Mouse (Mus musculus) cortical plate, adult 2 months (tissue): ENCODE results near the gene Mospd1. TPM values are rescaled to one million over a fixed set of nuclear protein-coding genes. Genes with fewer than 3 reads are reported as not detected.

Experiments used
- H3K27ac ChIP-seq: fragments of 200-500 bp; 2 replicates; pipeline ENCODE4 v1.5.1; 2012; ENCODE audit warnings: low read length, control low read depth, inconsistent platforms; ENCODE audit not compliant: insufficient read depth
- H3K4me1 ChIP-seq: fragments of 200-500 bp; 2 replicates; pipeline ENCODE4 v1.6.1; 2011; ENCODE audit warnings: low read length; ENCODE audit not compliant: control insufficient read depth, insufficient read depth
- H3K4me3 ChIP-seq: fragments of 200-500 bp; 2 replicates; pipeline ENCODE4 v1.5.1; 2011; ENCODE audit warnings: mild to moderate bottlenecking, low read length, control low read depth; ENCODE audit not compliant: insufficient read depth
- CTCF ChIP-seq: fragments of 200-500 bp; IDR thresholded peaks from 2 replicates; pipeline ENCODE4 v1.5.1; 2011; ENCODE audit warnings: mild to moderate bottlenecking, control low read depth, low read length; ENCODE audit not compliant: insufficient read depth; ENCODE audit errors: extremely low read depth
- POLR2A ChIP-seq: fragments of 200-500 bp; IDR thresholded peaks from 2 replicates; pipeline ENCODE4 v1.6.1; 2011; ENCODE audit warnings: mild to moderate bottlenecking, low read length, control low read depth; ENCODE audit not compliant: insufficient read depth; ENCODE audit errors: extremely low read depth
- polyA plus RNA-seq: library from polyadenylated mRNA; depleted of rRNA; stranded (reverse); fragments of >200 nt; gene quantifications from 2 replicates; pipeline ENCODE4 v1.2.3, GENCODE M21; 2012; rRNA removed

The Mospd1 gene
- 10.7 and 11.7 TPM in 2 replicates for polyA plus RNA-seq

DNA sequence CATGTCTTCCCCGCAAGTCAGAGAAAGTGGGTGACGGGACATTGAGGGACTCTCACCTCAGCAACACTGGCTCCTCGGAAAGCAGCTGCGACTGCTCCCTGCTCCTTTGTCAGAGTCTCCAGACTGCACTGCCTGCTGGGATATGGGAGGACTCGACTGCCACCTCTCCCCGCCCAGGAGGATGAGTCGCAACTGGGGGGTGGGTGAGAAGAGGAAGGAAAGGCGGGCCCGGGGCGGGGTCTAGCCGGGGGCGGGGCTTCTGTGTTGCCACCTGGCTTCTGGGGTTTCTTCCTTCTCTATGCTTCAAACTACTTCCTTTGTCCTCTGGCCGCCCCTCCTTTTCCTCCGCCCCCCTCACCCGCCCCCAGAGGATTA is at the start of gene Mospd1:
TSS of gene Mospd1 (minus strand) at position 137 of the 375 bp plus-strand sequence.
- peak; percentile 93 for TF ChIP-seq POLR2A
- no peak for TF ChIP-seq CTCF
- Histone ChIP-seq H3K4me3 (peak within 1 kb of the TSS; percentile 92), H3K27ac (peak within 1 kb of the TSS; percentile 80; the same call in 1 of the 2 replicates), H3K4me1 (no peaks in the 10 kb centered on the region)

DNA sequence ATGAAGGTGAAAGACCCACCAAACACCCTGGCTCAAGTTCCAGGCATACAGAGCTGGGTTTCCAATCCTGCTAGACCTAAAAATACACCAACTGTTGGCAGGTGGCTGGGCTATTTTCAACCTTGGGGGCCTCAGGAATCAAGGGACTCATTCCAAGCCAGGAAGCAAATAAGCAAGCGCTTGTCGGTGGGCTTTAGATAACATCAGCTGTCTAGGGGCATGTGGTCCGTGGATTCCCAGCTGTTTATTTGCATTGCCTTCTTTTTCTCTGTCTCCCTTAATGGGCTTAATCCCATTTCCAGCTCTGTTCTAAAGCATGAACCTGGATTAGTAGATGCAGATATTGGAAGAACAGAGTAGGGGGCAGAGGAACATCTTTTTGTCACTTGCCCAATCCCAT is 16.1 kb upstream of the Mospd1 start:
- Histone ChIP-seq H3K4me1 (no peaks in the 10 kb centered on the region), H3K4me3 (no peak overlapping the region), H3K27ac (no peak overlapping the region)
- TF ChIP-seq CTCF = no peak
- no peak for TF ChIP-seq POLR2A

DNA sequence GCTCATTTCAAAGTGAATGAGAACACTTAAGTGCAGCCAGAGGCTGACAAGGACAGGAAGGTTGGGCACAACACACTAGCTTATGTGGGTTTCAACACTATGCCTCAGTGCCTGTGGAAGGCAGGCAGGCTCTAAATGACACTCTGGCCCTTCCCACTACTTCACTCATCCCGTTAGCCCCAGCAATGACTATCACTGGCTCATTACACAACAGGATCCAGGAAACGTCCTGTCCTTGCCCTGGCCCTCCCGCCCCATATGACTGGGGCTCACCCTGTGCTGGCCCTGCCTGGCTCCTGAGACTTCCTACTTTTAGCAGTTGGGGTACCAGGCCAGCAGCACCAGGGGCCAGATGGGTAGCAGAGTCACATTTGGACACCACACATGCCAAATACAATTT is 12.8 kb upstream of the Mospd1 start:
- Histone ChIP-seq H3K4me1 (no peaks in the 10 kb centered on the region), H3K27ac (no peak overlapping the region), H3K4me3 (no peak overlapping the region)
- no peak for TF ChIP-seq POLR2A
- no peak for TF ChIP-seq CTCF

DNA sequence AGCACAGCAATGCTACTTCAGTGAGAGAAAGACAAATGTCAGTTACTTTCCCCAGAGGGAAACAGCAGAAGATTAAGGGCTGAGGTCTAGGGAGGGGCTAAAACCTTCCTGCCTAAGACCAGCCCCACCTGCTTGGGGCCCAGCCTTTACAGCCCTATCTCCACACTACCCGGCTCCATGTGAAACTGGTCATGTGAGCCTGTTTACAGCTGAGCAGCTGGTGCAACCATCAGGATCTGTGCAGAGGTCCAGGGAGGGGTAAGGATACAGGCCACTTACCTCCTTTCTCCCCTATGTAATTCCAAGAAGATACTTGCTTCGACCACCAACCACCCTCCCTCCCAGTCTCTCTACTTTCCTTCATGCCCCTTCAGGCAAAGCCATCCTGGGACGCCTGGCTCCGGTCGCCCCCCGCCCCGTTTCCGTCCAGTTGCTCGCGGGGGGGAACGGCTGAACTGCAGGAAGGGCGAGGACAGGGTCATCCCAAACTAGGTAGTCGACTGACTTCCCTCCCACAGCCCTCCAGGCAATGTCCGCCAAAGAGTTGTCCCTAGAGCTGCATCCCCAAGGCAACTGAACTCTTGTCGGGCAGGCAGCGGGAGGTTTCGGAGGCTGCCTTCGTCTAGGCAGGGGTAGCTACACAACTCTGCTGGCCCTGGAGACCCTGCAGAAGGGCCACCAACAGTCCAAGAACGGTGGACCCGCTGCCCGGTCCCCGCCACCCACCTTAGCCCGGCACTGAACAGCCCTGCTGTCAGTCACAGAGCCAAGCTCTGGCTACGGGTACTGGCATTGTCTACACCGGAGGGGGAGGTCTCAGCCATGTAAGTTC is 552 bp downstream of the Mospd1 start:
- H3K4me3 ChIP-seq = peak overlapping the region; percentile 92
- TF ChIP-seq CTCF (no peak), POLR2A (no peak)
- no peaks in the 10 kb centered on the region for H3K4me1 ChIP-seq
- H3K27ac ChIP-seq = peak overlapping the region; percentile 80; the same call in 1 of the 2 replicates

DNA sequence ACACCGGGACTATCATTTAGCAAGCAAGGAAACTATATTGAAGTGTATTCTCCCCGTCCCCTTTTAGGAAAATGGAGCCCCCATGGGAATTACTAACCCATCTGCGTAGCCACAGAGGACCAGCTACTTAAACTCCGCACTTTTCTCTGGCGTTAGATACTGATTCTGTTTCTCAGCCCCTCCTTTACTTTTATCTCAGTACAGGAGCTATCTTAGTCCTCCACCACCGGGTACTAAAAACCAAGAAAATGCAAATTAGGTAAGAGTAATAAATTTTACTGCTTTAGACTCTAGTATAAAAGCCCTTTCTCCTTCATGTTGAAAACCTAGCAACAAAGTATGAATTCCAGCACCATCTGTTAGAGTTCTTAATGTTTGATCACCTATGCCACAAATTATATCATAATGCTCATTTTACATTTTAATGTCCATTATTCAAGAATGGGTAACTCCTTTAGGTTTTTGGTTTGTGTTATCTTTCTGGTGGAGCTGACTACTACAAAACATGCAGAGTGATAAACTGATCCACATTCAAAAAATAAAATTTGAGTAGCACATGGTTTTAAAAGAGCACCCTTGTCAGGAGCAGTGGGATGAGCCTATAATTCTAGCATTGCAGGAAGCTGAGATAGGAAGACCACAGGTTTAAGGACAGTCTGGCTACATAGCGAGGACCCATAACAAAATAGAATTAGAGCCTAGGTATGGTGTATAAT is 5.5 kb downstream of the Mospd1 start:
- no peak for TF ChIP-seq CTCF
- no peak for TF ChIP-seq POLR2A
- Histone ChIP-seq H3K4me1 (no peaks in the 10 kb centered on the region), H3K27ac (no peak overlapping the region), H3K4me3 (no peak overlapping the region)

DNA sequence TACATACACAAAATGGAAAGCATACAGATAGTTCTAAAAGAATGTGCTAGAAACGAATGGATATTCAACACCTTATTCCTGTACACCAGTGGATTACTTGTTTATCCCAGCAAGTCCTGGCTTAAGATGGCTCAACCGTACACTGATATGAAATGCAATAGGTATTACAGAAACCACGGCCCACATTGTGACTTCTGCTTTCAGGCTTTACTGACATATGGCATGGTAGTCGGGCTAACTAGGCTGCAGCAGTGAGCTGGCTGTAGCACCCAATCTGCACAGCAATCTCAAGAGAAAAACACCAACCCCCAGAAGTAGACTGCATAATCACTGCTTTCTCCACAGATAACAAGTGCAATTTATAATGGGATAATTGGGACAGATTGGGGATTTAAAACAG is 21.9 kb downstream of the Mospd1 start:
- H3K4me3 ChIP-seq = no peak overlapping the region
- H3K4me1 ChIP-seq = no peaks in the 10 kb centered on the region
- no peak for TF ChIP-seq CTCF
- TF ChIP-seq POLR2A = no peak
- no peak overlapping the region for H3K27ac ChIP-seq

DNA sequence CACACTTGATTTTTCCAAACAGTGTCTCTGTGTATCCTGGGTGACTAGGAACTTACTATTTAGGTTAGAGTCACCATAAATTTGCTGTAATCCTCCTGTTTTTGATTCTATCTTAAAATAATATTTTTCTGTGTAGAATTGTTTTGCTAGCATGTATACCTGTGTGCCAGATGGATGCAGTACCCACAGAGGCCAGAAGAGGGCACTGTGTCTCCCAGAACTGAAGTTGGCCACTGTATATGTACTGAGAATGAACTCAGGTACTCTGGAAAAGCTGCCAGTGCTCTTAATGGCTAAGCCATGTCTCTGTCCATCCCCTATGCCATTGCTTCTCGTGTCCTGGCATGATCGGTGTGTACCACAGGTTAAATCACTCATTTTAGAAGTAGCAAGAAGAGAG is 28.8 kb downstream of the Mospd1 start:
- Histone ChIP-seq H3K4me1 (no peaks in the 10 kb centered on the region), H3K4me3 (no peak overlapping the region), H3K27ac (no peak overlapping the region)
- TF ChIP-seq CTCF (peak; percentile 53), POLR2A (no peak)

DNA sequence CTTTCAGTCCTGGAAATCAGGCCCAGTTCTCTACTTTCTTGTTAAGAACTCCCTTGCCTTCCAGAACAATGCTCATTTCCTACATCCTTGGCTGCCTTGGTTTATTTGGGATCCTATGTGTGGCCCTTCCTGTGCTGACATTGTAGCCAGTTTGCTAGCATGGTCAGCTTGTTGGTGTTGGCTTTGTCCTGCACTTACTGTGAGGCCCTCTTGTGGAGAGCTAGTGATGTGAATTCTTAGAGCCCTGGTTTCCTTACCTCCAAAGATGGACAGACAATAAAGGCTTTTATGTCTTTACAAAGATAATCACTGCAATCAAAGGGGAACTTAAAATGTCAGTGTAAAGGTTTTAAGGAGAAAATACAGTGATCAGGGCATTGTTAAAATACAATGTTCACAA is 32.9 kb downstream of the Mospd1 start:
- no peak overlapping the region for H3K4me3 ChIP-seq
- H3K27ac ChIP-seq = no peak overlapping the region
- no peak for TF ChIP-seq POLR2A
- no peaks in the 10 kb centered on the region for H3K4me1 ChIP-seq

DNA sequence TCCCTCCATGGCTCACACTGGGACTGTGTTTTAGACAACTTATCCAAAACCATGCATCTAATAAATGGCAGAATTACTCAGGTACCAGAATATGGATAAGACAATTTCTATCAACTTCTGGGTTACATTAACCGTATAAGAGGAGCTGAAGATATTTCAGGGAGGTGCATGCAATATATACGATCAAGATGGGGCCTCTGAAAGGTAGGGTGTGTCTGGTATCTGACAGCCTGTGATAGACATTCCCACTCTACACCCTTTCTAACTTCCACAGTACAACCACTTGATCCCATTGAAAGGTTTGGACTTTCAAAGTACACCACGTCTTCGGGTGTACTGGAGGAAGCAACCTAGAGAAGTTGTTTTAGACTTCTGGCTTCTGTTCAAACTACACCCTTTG is 39.9 kb downstream of the Mospd1 start:
- TF ChIP-seq CTCF (no peak), POLR2A (no peak)
- no peaks in the 10 kb centered on the region for H3K4me1 ChIP-seq
- H3K27ac ChIP-seq = no peak overlapping the region
- H3K4me3 ChIP-seq = no peak overlapping the region

DNA sequence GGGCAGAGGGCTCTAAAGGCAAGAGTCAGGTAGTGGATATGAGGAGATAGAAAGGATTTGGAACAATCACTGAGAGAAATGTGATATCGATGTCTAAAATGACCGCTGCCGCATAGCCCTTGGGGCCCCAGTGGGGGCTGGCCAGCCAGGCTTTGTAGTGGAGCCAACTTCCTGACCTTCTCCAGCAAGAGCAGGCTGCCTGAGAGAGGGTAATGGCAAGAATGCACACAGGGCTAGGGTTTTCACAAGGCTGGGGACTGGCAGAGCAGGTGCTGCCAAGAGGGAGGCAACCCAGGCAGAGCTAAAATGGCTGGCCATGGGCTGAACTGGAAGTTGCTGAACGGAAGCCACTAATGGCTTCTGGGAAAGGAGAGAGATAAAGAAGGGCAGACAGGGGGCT is 49.2 kb downstream of the Mospd1 start:
- TF ChIP-seq POLR2A (no peak), CTCF (no peak)

More for the DNA sequence above, 49.2 kb downstream of the Mospd1 start:
- Histone ChIP-seq H3K4me3 (no peak overlapping the region), H3K4me1 (no peaks in the 10 kb centered on the region), H3K27ac (no peak overlapping the region)
